Mouse (Mus musculus) ZHBTc4 (cell line): ENCODE measurements at regions not wholly inside any gene's neighbourhood (a gene's known extent, or its start where the extent isn't known, plus 50 kb on each side); places are given as distances from the start of the nearest gene placed in this dataset.

Experiments
- DNase-seq: peaks from one replicate; pipeline ENCODE4 v3.0.0-alpha.2; 2011; ENCODE audit warnings: low read depth, low spot score

DNA sequence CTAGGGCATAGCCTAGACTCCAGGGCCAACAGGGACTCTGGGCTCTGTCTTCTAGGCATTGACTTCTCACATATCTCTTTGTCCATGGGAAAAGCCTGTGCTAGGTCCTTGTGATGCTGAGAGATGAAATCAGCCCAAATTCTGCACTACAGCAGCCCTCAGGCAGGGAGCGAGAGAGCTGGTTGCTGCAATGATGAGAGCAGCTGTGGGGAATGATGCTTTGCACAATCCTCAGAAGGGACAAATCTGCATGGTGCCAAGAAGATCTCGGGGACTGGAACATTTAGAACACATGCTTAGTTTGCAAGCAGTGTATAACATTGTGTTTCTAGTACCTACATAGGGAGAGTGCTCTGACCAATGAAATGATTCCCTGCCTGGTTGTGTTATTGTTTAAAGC is 259.2 kb upstream of the Trib2 start:
- DNase-seq, result no peak

DNA sequence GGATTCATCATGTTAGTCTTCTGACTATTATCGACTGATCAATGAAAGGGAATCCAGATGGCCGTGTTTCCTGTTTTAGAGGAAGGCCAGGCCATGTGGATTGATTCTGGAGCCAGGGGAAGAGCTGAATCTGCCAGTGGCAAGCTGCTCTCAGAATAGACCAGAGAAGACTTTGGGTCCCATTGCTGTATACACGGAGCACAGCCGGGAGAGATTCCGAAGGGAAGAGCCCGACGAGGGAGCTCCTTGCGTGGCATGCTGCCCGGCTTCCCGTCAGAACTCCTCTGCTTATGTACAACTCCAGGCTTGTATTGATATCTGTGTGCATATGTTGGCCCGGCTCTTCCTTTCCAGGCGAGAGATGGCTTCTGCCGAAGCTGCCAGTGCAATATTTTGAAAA is 252.2 kb upstream of the Trib2 start:
- no peak for DNase-seq

DNA sequence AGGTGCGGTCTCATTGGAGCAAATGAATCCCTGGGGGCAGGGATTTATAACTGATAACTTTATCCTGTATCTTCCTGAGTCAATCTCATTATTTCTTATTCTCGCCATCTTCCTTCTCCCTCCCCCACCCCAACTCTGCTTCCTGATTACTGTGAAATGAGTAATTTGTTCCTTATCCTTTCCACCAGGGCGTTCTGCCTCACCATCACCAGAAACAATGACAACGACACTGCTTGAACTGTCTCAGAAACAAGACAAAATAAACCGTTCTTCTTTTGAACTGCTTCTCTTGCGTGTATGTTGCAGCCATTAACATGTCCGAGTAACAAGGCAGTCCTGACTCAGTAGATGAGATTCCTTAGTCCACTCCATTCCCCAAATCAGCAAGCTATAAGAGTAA is 246.0 kb upstream of the Trib2 start:
- DNase-seq, result no peak

DNA sequence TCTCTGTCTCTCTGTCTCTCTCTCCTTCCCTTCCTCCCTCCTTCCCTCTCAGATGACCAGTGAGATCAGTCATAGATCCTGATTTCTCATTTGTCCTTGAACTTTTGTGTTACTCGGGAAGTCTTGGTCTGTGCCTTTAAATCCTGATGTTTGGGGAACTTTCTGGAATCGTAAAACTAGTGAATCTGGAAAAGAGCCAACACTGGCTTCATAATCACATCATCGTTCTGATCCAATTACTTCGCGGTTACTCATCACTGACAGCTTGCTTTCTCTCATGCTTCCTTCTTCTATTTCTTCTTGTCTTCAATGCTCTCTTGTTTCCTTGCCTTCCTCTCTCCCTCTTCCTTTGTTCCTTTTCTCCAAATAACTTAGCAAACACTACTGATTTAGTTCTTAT is 243.7 kb upstream of the Trib2 start:
- no peak for DNase-seq

DNA sequence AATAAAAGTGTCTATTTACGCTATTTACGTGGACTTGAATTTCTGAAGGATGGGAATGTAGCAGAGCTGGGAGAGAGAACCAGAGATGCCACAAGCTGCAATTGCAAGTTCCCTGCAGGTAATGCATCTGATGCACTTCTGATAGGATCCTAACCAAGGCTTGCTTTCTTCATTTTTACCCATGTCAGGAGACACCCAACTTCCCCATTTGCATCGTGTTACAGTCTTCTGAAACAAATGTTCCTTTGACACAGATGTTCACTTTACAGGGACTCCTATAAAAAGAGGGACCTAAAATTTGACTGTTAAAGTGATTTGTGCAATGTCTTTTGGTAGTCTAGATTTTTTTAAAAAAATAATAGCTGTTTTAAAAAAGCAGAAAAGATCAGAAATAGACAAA is 241.5 kb upstream of the Trib2 start:
- no peak for DNase-seq

DNA sequence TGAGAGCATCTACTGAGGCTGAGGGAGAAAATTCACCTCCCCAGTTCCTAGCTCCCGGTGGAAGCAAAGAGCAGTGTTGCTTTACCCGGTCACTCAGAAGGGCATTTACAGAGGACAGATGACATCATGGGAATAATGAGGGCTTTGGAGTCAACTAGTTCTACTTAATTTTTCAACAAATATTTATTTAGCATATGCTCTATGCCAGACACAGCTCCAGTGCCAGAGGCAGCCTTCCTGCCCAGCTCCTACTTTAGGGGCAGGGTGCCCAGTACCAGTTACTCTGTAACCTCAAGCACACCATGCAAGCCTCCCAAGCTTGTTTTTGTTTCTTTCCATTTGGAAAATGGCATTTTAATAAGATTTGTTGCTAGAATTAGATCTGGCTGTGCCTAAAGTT is 240.1 kb upstream of the Trib2 start:
- no peak for DNase-seq

DNA sequence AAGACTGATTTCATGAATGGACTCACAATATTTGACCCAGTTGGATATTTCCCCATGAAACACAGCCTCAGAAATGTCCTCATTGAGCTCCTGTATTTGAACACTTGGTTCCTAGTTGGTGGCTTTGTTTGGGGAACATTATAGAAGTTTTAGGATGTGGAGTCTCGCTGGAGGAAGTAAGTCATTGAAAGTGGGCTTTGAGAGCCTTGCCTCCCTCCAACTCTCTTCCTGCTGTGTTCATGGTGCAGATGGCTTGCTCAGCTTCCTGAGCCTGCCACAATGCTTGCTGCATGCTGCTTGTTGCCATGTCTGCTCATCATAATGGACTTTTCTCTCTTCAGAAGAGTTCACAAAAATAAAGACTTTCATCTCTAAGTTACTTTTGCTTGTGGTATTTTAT is 239.5 kb upstream of the Trib2 start:
- no peak for DNase-seq

DNA sequence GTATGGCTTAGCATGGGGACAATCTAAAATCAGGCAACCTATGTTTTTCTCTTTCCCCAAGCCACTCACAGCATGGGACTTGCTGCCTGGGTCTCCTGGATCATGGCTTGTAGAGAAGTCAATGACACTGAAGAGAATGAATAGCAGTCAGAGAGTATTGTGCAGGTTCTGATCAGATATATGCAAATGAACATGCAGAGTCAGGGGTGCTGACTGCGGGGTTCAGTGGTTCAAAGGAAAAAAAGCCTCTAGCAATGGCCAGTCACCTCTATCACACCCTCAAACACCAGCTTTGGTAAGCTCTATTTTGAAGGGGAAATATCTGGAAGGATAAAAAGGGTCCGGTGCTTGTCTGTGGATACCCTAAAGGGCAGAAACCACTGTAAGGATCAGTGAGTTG is 237.9 kb upstream of the Trib2 start:
- DNase-seq, result no peak

DNA sequence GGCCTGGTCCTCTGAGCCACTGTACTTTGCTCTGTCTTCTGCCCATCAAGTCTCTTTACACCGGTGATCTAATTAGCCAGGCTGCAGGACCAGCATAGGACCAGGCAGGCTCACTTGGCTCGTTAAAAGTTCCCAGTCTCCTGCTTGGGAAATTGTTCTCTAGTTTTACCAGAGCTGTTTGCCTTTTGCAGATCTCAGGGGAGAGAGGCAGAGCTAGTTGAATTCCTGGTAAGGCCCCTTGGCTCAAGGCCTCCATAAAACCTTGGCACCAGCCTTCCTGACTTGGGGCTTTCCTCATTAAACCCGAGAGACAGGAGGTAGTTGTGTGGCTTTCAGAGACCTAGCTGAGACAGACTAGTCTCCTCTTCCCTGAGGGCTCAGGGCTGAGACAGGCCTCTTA is 237.0 kb upstream of the Trib2 start:
- DNase-seq, result no peak

DNA sequence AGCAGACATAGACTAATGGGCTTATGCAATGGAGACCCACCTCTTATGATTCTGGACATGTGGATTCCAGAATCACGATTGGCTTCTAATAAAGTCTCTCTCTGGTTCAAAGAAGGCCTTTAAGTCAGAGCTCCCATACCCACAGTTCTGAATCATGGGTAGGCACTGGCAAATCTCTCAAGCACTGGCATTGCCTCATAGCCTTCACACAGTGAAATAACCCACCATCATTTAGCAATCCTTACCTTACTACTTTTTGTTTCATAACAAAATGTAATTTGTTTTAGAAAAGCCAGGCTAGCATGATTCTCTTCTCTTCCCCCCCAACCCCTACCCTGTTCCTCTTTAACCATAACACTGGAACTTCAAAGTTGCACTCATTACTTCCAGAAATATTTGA is 236.3 kb upstream of the Trib2 start:
- no peak for DNase-seq

DNA sequence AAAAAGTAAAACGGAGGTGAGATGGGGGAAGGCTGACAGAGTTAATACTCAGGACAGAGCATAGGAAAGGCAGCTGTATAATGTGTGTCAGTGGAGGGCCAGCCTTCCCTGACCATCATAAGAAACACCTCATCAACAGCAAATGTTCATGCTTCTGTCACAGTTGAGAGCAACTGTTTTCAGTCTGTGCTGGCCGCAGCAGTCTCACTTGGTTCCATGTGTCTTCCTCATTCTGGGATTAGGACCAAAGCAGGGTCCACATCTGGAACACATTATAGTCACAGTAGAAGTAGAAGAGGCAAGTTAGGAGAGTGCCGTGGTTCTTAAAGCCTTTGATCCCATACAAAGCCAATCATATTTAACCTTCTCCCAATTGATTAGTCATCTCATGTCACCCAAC is 235.6 kb upstream of the Trib2 start:
- no peak for DNase-seq

DNA sequence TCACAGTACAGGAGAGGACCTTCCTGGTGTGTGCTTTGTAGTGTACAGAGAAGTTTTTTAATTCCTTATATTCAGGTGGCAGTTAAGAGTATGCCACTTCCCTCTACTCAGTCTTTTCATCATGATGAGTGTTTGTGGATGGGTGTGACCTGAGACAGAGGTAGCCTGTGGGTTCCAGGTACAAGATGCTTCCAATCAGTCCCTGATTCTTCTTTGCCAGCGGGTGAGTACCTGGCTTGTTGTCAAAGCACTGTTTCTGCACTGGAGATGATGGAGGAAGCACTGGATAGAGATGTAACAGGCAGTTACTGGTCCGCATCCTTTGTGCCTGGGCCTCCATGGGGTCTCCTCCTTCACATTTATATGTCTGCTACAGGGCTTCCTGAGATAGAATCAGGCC is 234.7 kb upstream of the Trib2 start:
- no peak for DNase-seq

DNA sequence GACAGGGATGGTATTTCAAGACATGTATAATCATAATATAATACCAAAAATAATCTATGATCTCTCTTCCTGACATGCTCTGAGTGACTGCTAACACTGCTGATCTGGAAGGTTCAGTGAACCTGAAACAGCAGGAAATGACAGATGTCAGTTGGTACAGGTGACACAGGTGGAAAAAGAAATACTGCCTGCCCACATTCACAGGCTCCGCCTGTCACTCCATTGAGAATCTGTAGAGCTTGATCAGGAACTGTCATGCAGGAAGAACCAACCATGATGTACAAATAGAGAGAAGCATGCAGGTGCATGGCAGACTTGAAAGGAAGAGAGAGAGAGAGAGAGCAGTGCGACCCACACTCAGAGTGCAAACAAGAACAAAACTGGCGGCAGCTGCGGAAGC is 232.8 kb upstream of the Trib2 start:
- no peak for DNase-seq

DNA sequence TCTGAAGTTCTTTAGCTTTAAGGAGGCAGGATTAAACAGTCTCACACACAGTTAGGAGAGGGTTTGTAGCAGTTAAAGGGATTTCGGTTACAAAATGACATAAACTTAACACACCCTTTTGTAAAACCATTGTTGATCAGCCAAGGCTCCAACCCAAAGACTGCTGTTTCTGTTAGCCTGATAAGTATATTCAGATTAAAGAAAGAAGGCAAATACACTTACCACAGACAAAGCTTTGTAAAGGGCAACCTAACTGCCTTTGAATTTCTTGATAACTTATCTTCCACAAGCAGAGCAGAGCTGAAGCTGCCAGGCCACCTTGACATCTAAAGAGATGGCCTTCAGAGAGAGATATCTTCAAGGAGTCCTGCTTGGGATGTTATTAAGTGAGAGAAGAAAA is 229.9 kb upstream of the Trib2 start:
- no peak for DNase-seq

DNA sequence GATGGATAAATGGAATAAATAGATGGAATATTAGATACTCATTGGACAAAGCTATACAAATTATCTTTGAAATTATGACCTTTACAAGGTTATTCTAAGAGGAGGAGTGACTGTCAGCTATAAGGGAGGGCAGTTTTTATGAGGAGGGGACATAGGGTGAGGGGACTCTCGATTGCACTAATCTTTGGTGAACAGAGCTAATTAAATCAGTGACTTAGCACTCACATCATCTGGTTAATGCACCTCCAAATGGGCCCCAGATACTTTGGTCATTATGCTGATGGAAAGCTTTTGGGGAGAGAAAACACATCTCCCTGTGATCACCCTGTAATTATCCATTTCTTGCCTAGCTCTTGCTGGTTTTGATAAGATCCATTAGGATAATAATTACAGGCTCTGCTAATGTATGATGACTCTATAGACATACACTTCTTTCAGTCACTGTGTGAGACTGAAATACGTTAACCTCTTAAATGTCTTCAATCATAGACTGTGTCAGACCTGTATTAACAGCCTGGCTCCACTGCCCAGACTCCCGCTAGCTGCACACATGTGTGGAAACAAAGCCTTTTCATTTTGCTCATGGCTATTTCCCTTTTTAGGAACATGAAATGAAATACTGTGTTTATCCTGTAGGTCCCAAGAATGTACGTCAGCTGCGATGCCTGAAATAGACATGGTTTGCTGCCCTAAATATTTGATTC is 229.2 kb upstream of the Trib2 start:
- no peak for DNase-seq

DNA sequence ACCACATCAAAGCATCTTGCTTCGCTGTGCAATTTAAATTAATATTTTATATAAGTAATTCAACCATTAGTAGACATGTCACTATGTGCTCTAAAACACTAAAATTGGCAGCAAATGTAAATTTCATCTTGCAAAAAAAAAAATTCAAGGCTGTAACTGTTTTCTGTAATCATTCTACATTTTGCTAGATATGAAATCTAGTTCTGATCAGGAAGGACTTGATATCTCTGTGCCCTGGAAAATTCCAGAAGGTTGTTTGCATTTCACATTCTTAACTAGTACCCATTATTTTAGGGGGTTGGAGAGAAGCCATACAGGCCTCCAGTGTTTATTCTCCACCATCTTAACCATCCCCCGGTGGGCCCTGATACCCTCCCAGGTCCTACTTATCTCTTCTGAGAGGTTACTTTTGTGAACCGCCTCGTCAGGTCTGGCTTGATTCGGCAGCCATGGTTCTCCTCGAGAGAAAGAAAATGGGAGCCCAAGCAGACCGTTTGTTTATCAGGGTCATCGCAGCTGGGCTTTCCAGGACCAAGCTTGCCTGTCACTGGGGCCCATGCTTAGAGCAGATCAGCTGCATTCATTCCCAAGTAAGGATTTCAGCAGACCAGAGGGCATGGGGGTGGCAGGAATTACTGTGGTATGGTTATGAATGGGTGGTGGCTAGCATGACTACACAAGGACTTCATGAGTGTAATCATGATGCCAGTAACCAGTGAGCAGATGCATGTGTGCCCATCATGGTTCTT is 226.9 kb upstream of the Trib2 start:
- DNase-seq, result no peak

DNA sequence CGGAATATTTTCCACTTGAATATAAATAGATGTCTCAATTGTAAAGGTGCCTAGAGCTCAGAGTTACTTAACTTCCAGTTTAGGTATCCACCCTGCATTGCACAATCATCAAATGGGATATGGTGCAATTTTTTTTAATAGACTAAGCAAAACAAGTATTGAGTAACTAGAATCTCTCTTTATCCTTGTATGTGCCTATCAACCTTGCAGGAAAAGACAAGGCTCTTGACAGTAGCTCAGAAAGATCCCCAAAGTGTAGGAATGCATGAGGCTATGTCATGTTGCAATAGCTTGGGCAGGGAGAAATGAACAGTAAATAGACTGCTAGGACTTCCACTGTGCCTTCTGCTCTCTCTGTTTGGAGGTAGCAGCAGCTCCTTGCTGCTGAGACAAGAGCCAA is 225.6 kb upstream of the Trib2 start:
- no peak for DNase-seq

DNA sequence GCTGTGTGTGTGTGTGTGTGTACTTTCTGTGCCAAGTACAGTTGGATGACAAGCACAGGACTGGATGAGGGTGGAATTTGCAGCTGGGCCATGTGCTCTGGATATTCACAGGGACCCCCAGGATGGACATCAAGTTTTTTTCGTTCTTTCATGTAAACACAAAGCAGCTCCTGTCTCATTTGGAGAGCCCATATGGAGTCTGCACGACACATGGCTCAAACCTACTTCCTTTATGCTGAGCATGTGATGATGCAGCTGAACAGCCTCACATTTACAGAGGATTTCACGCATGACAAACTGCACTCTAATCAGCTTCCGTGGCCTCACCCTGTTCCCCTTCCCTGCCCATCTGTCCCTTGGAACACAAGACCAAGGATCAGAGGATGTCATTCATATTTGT is 224.4 kb upstream of the Trib2 start:
- DNase-seq, result no peak

DNA sequence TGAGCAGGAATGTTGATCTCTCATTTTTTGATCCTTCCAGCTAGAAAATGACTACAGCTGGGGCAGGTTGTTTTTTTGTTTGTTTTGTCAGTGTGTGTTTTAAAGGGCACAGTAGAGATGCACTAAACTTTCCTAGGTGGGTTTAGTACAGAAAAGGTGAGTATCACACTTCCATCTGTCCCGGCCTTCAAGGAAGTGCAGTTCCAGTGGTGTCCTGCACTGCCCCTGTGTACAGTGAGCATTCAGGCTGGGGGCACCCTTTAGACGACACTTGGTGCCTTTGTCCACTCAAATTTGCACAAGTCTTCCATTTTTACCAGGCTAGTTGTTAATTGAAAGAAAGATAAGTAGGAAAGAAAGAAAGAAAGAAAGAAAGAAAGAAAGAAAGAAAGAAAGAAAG is 218.8 kb upstream of the Trib2 start:
- no peak for DNase-seq

DNA sequence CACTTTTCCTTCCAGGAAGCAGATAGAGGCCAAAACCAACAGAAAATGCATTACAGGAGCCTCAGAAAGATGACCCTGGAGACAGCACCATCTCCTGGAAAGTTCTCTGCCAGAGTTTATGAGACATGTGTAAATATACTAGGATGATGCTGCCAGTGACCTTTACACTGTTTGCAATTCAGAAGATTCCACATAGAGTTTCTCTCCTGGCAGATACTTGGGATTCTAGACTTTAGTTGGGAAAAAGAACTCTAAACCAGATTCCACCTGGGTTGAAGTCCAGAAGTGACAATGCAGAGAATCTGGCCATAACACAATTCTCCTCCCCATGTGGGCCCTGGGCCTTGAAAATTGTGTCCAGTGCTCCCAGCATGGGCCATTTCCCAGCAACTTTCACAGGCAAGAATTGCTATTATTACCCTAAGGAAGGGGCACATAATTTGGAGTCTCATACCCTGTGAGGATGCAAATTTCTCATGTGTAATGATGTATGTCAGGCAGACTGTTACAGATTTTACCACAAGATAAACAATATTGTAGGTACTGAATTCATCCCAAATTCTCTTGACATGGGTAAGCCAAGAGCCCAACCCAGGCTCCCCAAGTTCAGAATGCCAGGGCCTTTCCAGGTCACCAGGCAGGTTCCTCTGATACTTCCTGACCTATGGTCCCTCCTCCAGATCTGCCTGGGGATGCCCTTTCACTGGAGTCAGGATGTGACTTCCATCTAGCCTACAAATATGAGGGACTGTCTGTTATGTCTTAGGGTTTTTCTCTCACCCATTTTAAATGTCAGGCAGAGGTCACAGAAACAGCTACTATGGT is 218.2 kb upstream of the Trib2 start:
- DNase-seq, result no peak

DNA sequence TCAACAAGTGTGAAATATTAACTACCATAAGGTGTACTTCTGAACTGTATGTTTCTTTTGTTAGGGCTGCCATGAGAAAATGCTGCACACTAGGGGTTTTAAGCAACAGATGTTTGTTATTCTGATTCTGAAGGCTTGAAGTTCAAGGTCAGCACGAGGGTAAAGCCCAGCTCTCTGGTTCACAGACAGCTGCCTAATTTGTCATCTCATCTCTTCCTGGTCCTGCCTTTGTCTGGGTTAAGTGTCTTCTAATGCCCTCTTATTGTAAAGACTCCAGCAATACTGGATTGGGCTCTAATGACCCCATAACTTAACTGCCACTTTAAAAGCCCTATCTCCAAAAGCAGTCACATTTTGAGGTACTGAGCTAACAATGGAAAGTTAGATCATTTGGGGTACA is 209.9 kb upstream of the Trib2 start:
- DNase-seq, result peak; percentile 81

DNA sequence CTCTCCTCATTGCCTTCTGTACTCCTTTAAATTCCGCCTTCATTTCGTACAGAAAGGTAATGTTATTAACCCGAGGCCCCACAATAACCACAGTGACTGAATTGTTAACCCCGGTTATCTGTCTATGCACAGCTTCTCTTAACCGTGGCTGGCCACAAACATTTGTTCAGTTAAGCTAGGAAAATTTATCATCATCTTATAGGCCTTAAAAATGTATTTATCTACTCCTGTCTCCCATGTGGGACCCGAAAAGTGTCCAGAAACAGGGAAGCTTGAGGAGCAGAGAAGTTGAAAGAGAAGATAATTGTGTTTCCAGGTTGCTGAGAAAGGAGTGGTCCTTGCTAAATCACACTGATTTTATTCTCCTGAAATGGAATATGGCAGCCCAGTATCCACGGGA is 206.6 kb upstream of the Trib2 start:
- no peak for DNase-seq
